Comparison of ENCODE assay signal across 1 mouse cellular context in the genomic region with DNA sequence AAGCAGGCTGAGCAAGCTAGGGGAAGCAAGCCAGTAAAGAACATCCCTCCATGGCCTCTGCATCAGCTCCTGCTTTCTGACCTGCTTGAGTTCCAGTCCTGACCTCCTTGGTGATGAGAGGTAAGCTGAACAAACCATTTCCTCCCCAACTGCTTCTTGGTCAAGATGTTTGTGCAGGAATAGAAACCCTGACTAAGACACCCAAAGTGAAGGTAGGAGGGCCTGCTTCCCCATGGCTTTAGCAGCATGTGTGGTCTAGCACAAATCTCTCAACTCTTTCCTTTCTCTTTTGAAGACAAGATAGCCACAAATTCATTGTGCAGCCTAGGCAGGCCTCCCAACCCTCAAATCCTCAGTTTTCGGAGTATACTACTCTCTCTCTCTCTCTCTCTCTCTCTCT. TPM values are rescaled to one million over a fixed set of nuclear protein-coding genes. Genes with fewer than 3 reads are reported as not detected.
"Had no signal": no experiment of that assay in that cellular context is flagged by ENCODE, and none has a peak within 500 bp of the region (broad histone marks: within the 10 kb centered on the region; RNA-seq: fewer than 3 reads in every experiment).

No protein-coding gene starts in this region.

RNA-seq across cellular contexts. Expression of gene Zbtb37, which starts 49.9 kb away (rescaled TPM):
- polyA plus RNA-seq: erythroblast, embryonic 14.5 days had no signal
